ENCODE assay signal across 8 mouse cellular contexts in the genomic region with DNA sequence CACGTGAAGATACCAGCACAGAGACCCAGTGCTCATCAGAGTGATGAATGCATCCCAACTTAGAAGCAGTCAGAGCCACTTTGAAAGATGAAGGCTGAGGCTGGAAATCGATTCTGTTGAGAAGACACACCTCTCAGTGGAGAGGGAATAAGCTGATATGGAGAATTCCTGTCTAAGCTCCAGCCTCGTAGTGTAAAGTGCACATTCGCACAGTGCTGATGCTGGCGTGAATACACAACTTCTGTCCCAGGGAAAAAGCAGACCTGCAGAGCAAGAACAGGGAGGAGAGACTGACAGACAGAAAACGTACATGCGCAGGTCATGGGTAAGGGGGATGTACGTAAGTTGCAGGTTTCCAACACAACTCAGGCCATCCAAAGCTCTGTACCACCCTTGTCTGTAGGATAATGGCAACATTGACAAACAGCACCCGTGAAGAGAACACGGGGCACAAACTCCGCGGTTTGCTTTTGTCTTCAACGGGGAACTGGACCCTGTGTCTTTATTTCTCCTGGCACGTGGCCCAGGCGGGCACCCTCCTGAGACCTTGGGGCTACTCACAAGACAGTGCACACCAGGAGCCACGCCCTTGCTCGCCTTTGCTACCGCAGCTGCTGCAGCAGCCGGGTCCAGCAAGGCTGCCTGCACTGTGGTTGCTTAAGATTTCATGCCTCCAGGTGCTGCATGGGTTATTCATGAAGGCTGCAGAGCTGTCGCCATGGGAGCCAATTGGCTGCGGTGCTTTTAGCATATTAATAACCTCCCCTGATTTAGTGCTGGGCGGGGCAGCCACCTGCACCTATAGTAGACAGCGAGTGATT.
DNase-seq lines count a peak whose midpoint lies in the region; ATAC-seq and TF ChIP-seq lines count a peak whose summit lies in the region.

No protein-coding gene starts in this region.

- no peak for ATAC-seq in heart, embryonic 14.5 days (ENCODE audit: insufficient number of reproducible peaks, insufficient read depth, low FRiP score, low read depth)
- ATAC-seq in forebrain, embryonic 11.5 days (replicated peaks; ENCODE audit: low FRiP score): peak; percentile 88
- ATAC-seq in limb, embryonic 13.5 days (ENCODE audit: low FRiP score, low read depth): peak; percentile 40; the same call in 1 of the 2 replicates

- 30% methylated on average over 23 of the region's 23 CpGs for WGBS in heart, embryonic 14.5 days
- WGBS in forebrain, embryonic 11.5 days: 28% methylated on average over 23 of the region's 23 CpGs
- 29% methylated on average over 23 of the region's 23 CpGs for WGBS in kidney, adult 2 months
- WGBS in limb, embryonic 13.5 days: 31% methylated on average over 23 of the region's 23 CpGs
- 43% methylated on average over 23 of the region's 23 CpGs for WGBS in lung, adult 2 months

- DNase-seq in heart, postnatal 14 days: no peak
- DNase-seq in forebrain, embryonic 11.5 days (ENCODE audit: low spot score): peak; percentile 70
- peak; percentile 23 for DNase-seq in kidney, adult 2 months
- peak; percentile 57 for DNase-seq in right cerebral cortex, postnatal 4 days
- DNase-seq in lung, adult 2 months: no peak
- DNase-seq in heart, postnatal 10 days: no peak

- TF ChIP-seq POLR2A in kidney, adult 2 months (IDR thresholded peaks at IDR 0.05; ENCODE audit: low read depth, low read length): no peak
- TF ChIP-seq POLR2A in lung, adult 2 months (IDR thresholded peaks at IDR 0.05; ENCODE audit: borderline replicate concordance, extremely low read depth, low read depth, low read length): no peak

- no peaks in the 10 kb centered on the region for H3K9me3 ChIP-seq in heart, embryonic 14.5 days (ENCODE audit: control insufficient read depth, low read length)
- H3K9me3 ChIP-seq in forebrain, embryonic 11.5 days (ENCODE audit: control insufficient read depth, low read length): no peaks in the 10 kb centered on the region
- no peaks in the 10 kb centered on the region for H3K9me3 ChIP-seq in limb, embryonic 13.5 days

- H3K4me3 ChIP-seq in heart, embryonic 14.5 days (ENCODE audit: control insufficient read depth in 1 of 2, insufficient read depth in 1 of 2, low read depth in 1 of 2, low read length in 2 of 2): 0 out of 4 replicates have a peak overlapping the region, but pooled peaks of 1 of the 2 experiments have one; percentile 8
- H3K4me3 ChIP-seq in forebrain, embryonic 11.5 days (ENCODE audit: low read depth, low read length): no peak overlapping the region
- H3K4me3 ChIP-seq in kidney, adult 2 months (ENCODE audit: insufficient read depth, low read depth, low read length): no peak overlapping the region
- peak overlapping the region; percentile 29; the same call in 1 of the 2 replicates for H3K4me3 ChIP-seq in limb, embryonic 13.5 days
- no peak overlapping the region for H3K4me3 ChIP-seq in lung, adult 2 months (replicated peaks; ENCODE audit: extremely low read depth, low read depth, low read length)

- no peak overlapping the region for H3K9ac ChIP-seq in heart, embryonic 14.5 days (ENCODE audit: low read length)
- H3K9ac ChIP-seq in forebrain, embryonic 11.5 days (ENCODE audit: low read length): peak overlapping the region; percentile 3; the same call in 1 of the 2 replicates
- no peak overlapping the region; the same call in 1 of the 2 replicates for H3K9ac ChIP-seq in limb, embryonic 13.5 days

- H3K4me1 ChIP-seq in heart, embryonic 14.5 days (ENCODE audit: control insufficient read depth in 2 of 2, insufficient read depth in 2 of 2, low read length in 2 of 2): peaks cover 0 to 2% of the 10 kb centered on the region in 2 experiments; a peak in 1 of 4 replicates
- peaks cover 7% of the 10 kb centered on the region; the same call in 1 of the 2 replicates for H3K4me1 ChIP-seq in forebrain, embryonic 11.5 days (replicated peaks; ENCODE audit: control insufficient read depth, insufficient read depth, low read length)
- no peaks in the 10 kb centered on the region for H3K4me1 ChIP-seq in kidney, adult 2 months (ENCODE audit: control insufficient read depth, insufficient read depth, low read length)
- peaks cover 13% of the 10 kb centered on the region for H3K4me1 ChIP-seq in limb, embryonic 13.5 days
- H3K4me1 ChIP-seq in lung, adult 2 months (ENCODE audit: control insufficient read depth, insufficient read depth, low read length): no peaks in the 10 kb centered on the region

- H3K27me3 ChIP-seq in heart, embryonic 14.5 days (ENCODE audit: control insufficient read depth, insufficient read depth, low read length): no peaks in the 10 kb centered on the region
- no peaks in the 10 kb centered on the region for H3K27me3 ChIP-seq in forebrain, embryonic 11.5 days (ENCODE audit: control insufficient read depth, insufficient read depth, low read length)
- no peaks in the 10 kb centered on the region for H3K27me3 ChIP-seq in kidney, adult 2 months (replicated peaks; ENCODE audit: control insufficient read depth, insufficient read depth, low read length)
- no peaks in the 10 kb centered on the region for H3K27me3 ChIP-seq in limb, embryonic 13.5 days

- intact Hi-C loops in heart, postnatal 14 days (cut with DNase I): no loop called here
- intact Hi-C loops in heart, postnatal 10 days (cut with DNase I): no loop called here

- H3K36me3 ChIP-seq in heart, embryonic 14.5 days (ENCODE audit: control insufficient read depth, insufficient read depth, low read length): no peaks in the 10 kb centered on the region
- H3K36me3 ChIP-seq in forebrain, embryonic 11.5 days (ENCODE audit: control insufficient read depth, insufficient read depth, low read length): no peaks in the 10 kb centered on the region
- no peaks in the 10 kb centered on the region for H3K36me3 ChIP-seq in kidney, adult 2 months (ENCODE audit: control insufficient read depth, insufficient read depth, low read length)
- H3K36me3 ChIP-seq in limb, embryonic 13.5 days: no peaks in the 10 kb centered on the region

- no peak overlapping the region for H3K27ac ChIP-seq in heart, embryonic 14.5 days (replicated peaks in 1 of 2; ENCODE audit: control insufficient read depth in 1 of 2, insufficient read depth in 1 of 2, low read depth in 2 of 2, low read length in 2 of 2)
- peak overlapping the region; percentile 8; the same call in 1 of the 2 replicates for H3K27ac ChIP-seq in forebrain, embryonic 11.5 days (ENCODE audit: low read depth, low read length)
- H3K27ac ChIP-seq in kidney, adult 2 months (ENCODE audit: insufficient read depth, low read depth, low read length): no peak overlapping the region
- no peak overlapping the region for H3K27ac ChIP-seq in limb, embryonic 13.5 days

- no peak for TF ChIP-seq CTCF in kidney, adult 2 months (conservative IDR thresholded peaks at IDR 0.05; ENCODE audit: insufficient read depth, insufficient read length, low read depth, low read length)
- TF ChIP-seq CTCF in lung, adult 2 months (IDR thresholded peaks at IDR 0.05; ENCODE audit: insufficient read depth, low read length): no peak

- peak overlapping the region; percentile 57 for H3K4me2 ChIP-seq in heart, embryonic 14.5 days (ENCODE audit: low read length)
- H3K4me2 ChIP-seq in forebrain, embryonic 11.5 days (ENCODE audit: low read depth, low read length, severe bottlenecking): peak overlapping the region; percentile 46
- H3K4me2 ChIP-seq in limb, embryonic 13.5 days (replicated peaks): peak overlapping the region; percentile 63

Comparison
In these comparisons a context has a peak if more than half of its experiments do, and no peak if none do; other contexts are left out.
1. DNase-seq: peak in forebrain, embryonic 11.5 days (single experiment), kidney, adult 2 months (single experiment) and right cerebral cortex, postnatal 4 days (single experiment); none in heart, postnatal 14 days (0 of 2), lung, adult 2 months (single experiment) and heart, postnatal 10 days (0 of 2).
2. Peak in every context shown above with its lines, with median percentiles within 50 percentile points of each other: H3K4me2 ChIP-seq.